Mouse (Mus musculus): Measurements from ENCODE around the gene N4bp1.

N4bp1 gene

GRCm38 (mm10) chr8:86895390-86895789, 10.3 kb upstream of the N4bp1 start:
- DNase-seq = no peak

- no peak for DNase-seq
These were observed 9.2 kb upstream of the N4bp1 start for GRCm38 (mm10) chr8:86894194-86894761.

GRCm38 (mm10) chr8:86893554-86893953, 8.5 kb upstream of the N4bp1 start:
- no peak for DNase-seq

GRCm38 (mm10) chr8:86891533-86891932, 6.5 kb upstream of the N4bp1 start:
- DNase-seq = no peak

GRCm38 (mm10) chr8:86888058-86888939, 3.2 kb upstream of the N4bp1 start:
- DNase-seq = no peak

GRCm38 (mm10) chr8:86884067-86884466, 991 bp downstream of the N4bp1 start:
- peak in 1 of 2 experiments; percentile 16 for DNase-seq

GRCm38 (mm10) chr8:86882568-86883478, 2.2 kb downstream of the N4bp1 start:
- DNase-seq = no peak

- no peak for DNase-seq
These were observed 3.1 kb downstream of the N4bp1 start for GRCm38 (mm10) chr8:86881951-86882350.

- DNase-seq = no peak
These were observed 3.9 kb downstream of the N4bp1 start for GRCm38 (mm10) chr8:86881068-86881609.

GRCm38 (mm10) chr8:86876831-86877230, 8.2 kb downstream of the N4bp1 start:
- no peak for DNase-seq

- DNase-seq = no peak
These were observed 11.0 kb downstream of the N4bp1 start for GRCm38 (mm10) chr8:86874055-86874454.

- DNase-seq = no peak
These were observed 11.9 kb downstream of the N4bp1 start for GRCm38 (mm10) chr8:86873151-86873550.

GRCm38 (mm10) chr8:86872097-86872815, 12.8 kb downstream of the N4bp1 start:
- no peak for DNase-seq

- DNase-seq = no peak
These were observed 13.6 kb downstream of the N4bp1 start for GRCm38 (mm10) chr8:86871421-86871820.

- no peak for DNase-seq
These were observed 14.3 kb downstream of the N4bp1 start for GRCm38 (mm10) chr8:86870771-86871170.

- DNase-seq = no peak
These were observed 17.0 kb downstream of the N4bp1 start for GRCm38 (mm10) chr8:86868041-86868440.

- no peak for DNase-seq
These were observed 20.3 kb downstream of the N4bp1 start for GRCm38 (mm10) chr8:86864764-86865163.

GRCm38 (mm10) chr8:86862837-86863236, 22.2 kb downstream of the N4bp1 start:
- DNase-seq = no peak

- DNase-seq = no peak
These were observed 22.8 kb downstream of the N4bp1 start for GRCm38 (mm10) chr8:86862155-86862816.

GRCm38 (mm10) chr8:86861516-86861915, 23.5 kb downstream of the N4bp1 start:
- no peak for DNase-seq

- DNase-seq = no peak
These were observed 28.8 kb downstream of the N4bp1 start for GRCm38 (mm10) chr8:86856248-86856647.

GRCm38 (mm10) chr8:86854686-86855085, 30.4 kb downstream of the N4bp1 start:
- DNase-seq = no peak
